Mouse (Mus musculus): ENCODE measurements around the gene Zcchc24. TPM values are rescaled to one million over a fixed set of nuclear protein-coding genes. Genes with fewer than 3 reads are reported as not detected.
"Not testable (repeated sequence)": the region's sequence is repeated elsewhere in the genome, so short reads cannot be mapped to it uniquely, and the experiment has no call there.

The Zcchc24 gene
- 10 to 100 TPM; 56.1 to 59.0 TPM for total RNA-seq (2021)

DNA sequence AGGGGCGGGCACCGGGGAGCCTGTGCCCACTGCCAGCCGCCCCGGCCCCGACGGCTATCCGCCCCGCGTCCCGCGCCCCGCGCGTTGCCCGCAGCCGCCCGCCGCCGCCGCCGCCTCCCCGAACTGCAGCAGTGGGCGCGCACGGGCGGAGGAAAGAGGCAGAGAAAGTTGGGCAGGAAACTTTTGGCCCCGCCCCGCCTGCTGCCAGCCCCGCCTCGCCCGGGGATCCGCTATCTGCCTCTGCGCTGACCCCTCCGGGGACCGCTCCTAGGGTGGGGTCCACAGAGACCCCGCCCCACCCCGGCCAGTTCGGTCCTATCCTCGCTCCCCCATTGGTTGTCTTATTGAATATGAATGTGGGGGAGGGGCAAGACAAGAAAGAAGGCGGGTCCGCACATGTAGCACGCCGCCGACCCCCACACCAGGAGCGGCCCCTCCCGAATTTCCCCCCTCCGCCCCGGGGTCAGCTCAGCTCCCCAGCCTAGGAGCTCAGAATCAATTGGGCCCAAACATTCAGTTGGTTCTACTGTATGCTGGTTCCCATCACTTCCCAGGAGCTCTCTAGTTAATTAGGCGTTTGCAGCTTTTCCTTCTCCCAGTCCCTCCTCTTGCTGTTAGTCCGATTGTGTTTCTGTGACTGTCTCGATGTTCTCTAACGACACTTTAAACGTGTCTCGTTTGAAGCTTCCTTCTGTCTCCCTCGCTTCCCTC, at the start of gene Zcchc24:
Zcchc24 (minus strand) TSS at position 125 of the 711 bp plus-strand sequence.
- peak; percentile 60 to 63 for DNase-seq (ENCODE audit: extremely low spot score in 1 of 2, low spot score in 1 of 2)

DNA sequence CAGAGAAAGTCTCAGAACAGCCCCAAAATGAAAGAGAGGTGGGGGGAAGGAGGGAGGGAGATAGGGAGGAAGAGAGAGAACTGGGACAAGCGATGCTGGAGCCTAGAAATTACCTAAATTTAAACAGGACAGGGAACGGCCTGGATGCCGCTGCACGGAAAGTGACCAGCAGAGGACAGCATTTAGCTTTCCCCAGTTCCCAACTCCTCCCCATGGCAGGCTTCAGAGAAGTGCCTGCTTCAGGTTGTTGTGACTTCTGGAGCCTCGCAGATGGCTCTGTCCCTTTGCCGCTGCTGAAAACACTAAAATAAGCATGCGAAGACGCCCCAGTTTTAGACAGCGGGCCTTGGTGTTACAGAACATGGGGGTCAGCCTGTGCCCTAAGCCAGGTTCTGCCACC, 47.6 kb upstream of the Zcchc24 start:
- peak; percentile 31 to 69 for DNase-seq (ENCODE audit: extremely low spot score in 1 of 2, low spot score in 1 of 2)

DNA sequence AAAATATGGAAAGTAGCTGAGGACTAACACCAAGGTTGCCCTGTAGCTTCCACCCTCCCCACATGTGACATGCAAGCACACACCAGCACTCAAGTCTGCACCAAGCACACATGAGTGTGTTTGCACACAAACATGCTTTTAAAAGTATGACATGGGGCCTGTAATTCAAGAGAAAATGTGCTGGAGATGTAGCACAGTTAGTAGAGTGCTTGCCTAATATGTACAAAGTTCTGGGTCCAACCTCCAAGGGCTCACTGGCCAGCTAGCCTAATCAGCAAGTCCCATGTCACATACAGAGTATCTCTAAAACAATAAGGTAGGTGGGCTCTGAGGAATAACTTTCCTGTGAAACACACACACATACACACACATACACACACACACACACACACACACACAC, 45.3 kb upstream of the Zcchc24 start:
- DNase-seq (ENCODE audit: extremely low spot score in 1 of 2, low spot score in 1 of 2) = no peak

DNA sequence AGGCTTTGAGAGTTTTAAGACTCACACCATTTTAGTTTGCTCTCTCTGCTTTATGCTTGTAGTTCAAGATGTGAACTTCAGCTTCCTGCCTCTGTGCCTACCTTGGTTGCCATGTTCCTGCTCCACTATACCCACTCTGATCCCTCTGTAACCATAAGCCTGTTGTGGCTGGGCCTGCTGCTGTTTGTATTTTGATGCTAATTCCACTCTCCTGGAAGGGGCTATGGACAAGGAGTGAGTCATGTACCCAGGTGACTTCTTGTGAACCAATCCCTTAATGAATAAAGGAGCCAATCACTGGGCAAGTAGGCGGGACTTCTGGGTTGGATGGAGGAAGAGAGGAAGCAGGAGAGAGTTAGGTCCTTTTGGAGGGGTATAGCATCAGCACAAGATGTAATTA, 42.2 kb upstream of the Zcchc24 start:
- not testable (repeated sequence) for DNase-seq (ENCODE audit: extremely low spot score in 1 of 2, low spot score in 1 of 2)

DNA sequence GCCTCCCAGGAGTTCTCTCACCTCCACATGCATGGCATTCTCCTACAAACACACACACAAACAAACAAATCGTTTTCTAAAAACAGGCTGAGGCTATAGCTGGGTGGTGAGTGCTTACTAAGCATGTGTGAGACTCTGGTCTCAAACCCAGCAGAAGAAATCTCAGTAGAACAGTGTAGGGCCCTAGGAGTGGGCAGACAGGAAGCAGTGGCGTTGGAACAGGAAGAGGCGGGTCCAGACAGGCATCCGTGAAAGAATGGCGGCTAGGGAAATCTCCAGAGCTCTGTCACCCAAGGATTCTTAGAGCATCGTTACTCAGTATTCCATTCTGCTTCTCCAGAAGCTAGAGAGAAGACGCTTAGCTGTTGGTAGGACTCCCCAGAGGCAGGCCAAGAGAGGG, 37.7 kb upstream of the Zcchc24 start:
- no peak for DNase-seq (ENCODE audit: extremely low spot score in 1 of 2, low spot score in 1 of 2)

DNA sequence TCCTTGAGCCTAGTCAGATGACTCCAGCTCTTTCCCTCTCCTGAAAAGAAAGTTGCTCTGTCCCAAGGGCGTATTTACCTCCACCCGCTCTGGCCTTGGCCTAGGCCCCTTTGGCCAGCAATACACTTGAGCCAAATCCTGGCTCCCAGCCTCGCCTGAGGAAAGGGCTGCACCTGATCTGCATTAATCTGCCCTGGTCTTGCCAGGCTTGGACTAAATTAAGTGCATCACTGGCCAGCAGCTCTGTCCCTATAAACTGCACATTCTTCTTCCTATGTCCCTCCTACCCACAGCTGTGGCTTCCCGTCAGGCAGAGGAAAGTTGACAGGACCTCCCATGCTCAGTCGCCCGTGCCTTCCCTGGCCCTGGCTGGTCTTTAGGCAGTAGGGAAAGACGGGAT, 37.0 kb upstream of the Zcchc24 start:
- peak in 1 of 2 experiments; percentile 30 for DNase-seq (ENCODE audit: extremely low spot score in 1 of 2, low spot score in 1 of 2)

DNA sequence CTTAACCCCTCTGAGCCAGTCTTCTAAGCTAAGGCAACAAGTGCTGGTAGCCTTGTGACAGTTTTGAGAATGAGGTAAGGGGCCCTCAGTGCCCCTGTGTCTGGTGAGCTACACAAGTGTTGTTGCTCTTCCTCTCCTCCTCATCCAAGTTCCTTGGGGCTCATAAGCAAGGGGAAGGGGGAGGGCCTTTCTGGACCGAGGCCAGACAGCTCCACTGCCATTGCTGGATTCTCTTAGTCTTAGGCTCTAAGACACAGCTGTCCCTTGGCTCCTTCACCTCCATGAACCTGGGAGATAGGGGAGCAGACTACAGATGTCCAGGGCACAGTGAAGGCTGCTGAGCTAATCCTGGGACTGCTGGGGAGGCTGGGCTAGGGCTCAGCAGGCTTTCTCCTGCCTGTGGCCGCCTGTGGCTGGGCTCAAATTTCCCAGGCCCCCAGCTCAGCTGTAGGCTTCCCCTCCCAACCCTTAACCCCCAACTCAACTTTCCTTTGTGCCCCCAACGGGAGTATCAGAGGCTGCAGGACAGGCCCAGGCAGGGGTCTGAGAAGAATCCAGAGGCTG, 34.5 kb upstream of the Zcchc24 start:
- no peak for DNase-seq (ENCODE audit: extremely low spot score in 1 of 2, low spot score in 1 of 2)

DNA sequence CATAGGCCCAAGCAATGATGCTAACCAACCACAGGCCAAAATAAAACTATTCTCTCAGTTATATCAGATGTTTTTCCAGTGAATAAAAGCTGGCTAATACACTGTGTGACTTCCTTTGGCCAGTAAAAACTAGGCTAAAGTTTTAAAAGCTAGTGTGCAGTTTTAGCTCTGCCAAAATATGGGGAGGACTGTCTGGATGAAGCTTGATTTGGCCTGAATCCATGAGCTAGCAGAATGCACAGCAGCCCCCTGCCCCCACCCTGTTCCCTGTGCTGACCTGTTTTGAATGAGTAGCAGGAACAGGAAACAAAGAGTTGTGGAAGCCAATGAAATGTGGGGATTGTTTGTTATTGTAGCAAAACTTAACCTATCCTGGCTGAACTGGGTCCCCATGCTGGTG, 33.7 kb upstream of the Zcchc24 start:
- no peak for DNase-seq (ENCODE audit: extremely low spot score in 1 of 2, low spot score in 1 of 2)

DNA sequence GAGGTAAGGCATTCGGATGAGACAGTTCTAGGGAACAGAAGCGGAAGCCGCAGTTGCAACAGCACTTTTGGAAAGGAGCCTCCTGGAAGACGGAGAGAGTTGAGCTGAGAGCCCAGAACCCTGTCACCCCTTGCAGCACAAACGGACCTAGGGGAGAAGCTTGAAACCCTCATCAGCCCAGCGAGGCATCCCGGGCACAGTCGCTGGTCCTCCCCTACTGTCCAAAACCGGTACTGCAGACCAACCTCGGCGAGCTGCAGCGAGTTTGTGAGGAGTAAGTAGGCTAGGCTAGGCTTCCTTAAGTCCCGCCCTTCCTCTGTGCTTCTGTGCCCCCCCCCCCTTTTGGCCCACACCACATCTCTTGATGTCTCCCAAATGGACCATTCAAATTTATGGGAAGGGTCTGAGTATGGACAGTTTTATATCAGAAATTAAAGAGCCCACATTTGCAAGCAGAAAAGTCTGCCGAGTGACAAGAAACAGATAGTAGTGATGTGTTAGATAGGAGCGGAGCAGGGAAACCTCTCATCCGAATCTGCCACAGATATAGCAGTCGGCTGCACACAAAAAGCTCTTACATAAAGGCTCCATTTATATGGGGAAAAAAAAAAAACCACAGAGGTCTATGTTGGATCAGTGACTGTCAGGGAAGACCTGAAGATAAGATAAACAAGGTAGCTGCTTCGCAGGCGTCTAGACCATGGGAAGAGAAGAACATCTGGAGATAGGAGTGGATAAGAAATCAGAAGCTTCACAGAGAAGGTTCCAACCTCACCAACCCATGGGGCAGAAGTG, 31.5 kb upstream of the Zcchc24 start:
- peak; percentile 83 to 96 for DNase-seq (ENCODE audit: extremely low spot score in 1 of 2, low spot score in 1 of 2)

DNA sequence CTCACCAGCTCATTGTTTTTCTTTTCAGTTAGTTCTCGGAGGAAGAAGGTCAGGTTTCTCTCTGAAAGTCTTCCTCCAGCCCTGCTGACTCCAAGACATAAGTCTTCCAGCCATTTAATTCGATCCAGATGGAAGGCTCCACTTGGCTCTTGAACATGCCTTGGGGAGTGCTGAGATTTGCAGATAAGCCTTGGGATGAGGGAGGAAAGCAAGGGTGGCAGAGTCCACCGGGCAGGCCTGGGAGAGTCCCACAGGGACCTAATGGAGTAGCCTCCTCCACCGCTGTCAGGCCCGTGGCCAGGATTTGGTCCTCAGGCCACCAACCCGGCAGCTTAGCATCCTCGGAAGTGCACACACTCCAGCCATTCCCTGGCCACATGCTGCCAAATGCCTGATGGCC, 27.8 kb upstream of the Zcchc24 start:
- no peak for DNase-seq (ENCODE audit: extremely low spot score in 1 of 2, low spot score in 1 of 2)

DNA sequence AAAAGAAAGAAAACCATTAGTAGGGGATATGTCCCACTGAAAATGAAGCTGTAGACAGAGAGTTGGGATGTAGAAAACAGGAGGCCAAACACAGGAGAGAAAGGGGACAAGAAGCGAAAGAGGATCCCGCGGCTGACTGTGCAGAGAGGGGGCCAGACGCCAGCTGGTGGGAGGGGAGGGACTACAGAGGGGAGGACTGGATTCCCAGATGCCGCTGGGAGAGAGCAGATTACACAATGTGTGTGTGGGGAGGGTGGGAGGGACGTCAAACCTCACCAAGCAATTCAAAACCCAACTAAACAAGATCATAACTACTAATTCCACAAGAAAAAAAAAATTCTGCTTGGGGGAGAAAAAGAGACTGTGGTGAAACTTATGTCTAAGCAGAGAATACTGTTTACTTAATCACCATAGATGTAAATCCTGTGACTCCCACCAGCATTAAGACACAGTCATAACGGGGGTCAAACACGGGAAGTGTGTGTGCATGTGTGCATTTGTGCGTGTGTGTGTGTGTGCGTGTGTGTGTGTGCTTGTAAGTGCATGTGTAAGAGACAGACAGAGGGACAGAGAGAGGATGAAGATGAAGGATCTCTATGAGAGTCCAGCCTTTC, 26.8 kb upstream of the Zcchc24 start:
- peak; percentile 29 to 49 for DNase-seq (ENCODE audit: extremely low spot score in 1 of 2, low spot score in 1 of 2)

DNA sequence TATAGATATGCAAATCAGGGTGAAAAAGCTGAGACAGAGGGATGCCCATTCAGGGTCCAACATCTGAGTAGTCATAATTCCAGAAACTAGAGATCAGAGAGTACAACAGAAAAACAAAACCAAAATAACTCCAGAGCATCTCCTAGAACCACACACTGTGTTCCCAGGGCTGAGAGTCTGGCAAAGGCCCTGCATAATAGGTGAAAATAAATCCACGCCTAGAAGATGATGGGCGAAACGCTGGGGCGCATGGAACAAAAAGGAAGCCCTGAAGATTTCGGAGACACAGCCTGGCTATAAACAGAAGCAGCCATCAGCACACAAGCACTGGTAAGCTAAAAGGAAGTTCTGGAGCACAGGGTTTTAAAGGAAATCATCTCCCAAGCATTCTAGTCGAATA, 26.2 kb upstream of the Zcchc24 start:
- no peak for DNase-seq (ENCODE audit: extremely low spot score in 1 of 2, low spot score in 1 of 2)

DNA sequence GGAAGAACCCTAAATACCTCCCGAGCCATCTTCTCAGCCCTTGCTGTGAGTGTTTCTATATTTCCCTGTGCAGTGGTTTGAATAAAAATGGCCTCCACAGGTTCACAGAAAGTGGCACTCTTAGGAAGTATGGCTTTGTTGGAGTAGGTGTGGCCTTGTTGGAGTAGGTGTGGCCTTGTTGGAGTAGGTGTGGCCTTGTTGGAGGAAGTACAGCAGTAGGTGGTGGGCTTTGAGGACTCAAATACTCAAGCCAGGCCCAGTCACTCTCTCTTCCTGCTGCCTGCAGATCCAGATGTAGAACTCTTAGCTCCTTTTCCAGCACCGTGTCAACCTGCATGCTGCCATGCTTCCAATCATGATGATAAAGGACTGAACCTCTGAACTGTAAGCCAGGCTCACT, 25.5 kb upstream of the Zcchc24 start:
- DNase-seq (ENCODE audit: extremely low spot score in 1 of 2, low spot score in 1 of 2) = no peak

DNA sequence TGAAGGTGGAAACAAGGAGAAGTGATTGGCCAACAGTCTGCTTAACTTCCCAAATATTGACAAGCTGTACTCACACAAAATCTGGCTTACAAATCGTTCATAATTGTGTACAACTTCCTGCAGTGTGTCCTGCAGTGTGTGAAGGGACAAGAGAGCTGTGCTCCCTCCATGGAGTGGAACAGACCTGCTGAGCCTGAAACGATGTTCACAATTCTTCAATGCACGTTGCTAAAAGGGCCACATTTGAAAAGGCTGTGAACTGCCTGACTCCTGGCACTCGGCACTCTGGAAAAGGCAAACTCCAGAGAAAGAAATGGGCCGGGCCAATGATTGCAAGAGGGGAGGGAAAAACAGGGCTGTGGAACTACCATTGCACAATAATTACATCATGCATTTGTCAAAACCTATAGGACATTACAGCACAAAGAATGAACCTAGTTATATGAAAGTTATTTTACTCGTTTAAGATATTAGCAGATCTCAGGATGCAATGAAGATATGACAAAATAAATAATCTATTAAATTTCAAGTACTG, 22.0 kb upstream of the Zcchc24 start:
- DNase-seq (ENCODE audit: extremely low spot score in 1 of 2, low spot score in 1 of 2) = no peak

DNA sequence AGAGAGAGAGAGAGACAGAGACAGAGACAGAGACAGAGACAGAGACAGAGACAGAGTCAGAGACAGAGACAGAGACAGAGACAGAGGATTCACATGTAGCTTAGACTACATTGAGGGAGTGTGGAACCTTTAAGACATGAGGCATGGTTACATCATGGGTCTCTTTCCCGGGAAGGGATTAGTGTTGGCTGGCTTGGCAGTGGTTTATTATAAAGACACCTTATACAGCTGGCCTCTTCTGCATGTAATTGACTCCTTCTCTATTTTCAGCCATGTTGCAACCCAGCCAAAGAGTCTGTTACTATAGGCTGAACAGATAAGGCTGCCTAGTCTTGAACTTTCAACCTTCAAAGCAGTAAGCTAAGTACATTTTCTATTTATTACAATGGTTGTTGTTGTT, 21.1 kb upstream of the Zcchc24 start:
- DNase-seq (ENCODE audit: extremely low spot score in 1 of 2, low spot score in 1 of 2) = no peak

DNA sequence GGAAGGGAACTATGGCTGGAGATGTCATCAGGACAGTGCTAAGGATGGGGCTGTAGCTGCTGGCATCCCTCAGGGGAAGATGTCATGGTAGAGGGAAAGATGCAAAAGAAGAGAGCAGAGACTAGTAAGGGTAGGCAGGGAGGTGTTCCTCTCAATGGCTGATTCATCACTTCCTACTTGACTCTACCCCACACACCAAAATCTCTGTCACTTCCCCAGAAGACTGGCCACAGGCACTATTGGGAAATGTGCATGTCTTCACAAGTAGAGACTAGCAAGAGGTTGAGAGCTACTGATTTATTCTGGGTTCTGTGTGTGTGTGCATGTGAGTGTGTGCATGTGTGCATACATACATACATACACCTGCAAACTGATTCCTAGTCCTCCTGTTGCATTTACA, 20.4 kb upstream of the Zcchc24 start:
- DNase-seq (ENCODE audit: extremely low spot score in 1 of 2, low spot score in 1 of 2) = no peak

DNA sequence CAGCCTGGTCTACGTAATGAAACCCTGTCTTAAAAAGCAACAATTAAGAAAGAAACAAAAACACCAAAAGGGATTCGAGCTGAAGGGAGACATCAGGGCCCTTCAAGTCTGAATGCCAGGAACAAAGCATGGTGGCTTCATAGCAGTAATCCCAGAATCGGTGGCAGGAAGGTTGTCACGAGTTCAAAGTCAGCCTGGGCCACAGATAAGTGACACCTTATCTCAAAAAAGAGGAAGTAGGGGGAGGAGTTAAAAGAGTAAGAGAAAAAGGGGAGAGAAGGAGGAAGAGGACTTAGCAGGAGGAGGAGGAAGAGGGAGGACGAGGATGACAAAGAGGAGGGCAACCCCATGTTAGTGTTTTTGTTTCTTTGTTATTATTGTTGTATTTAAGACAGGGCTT, 19.4 kb upstream of the Zcchc24 start:
- no peak for DNase-seq (ENCODE audit: extremely low spot score in 1 of 2, low spot score in 1 of 2)

DNA sequence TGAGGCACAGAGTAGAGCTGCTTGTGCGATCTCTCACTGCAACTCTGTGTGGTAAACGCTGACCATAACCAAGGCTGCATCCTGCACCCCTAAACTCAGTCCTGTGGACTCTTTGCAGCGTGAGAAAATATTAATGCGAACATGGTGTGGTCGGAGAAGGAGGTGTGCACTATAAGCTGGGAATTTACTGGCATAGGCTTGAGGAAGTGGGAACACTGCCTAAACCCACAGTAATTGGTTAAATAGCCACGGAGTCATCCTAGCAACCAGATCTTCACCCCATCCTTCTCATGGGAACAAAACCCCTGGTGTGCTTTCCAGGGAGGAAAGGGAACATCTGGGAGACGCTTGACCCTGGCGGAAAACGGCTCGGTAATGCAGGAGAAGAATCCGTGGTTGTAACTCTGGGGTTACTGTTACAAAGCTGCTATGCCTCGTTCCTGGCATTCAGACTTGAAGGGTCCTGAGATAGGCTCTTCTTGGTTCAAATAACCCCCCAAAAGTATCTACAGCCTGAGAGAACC, 18.6 kb upstream of the Zcchc24 start:
- no peak for DNase-seq (ENCODE audit: extremely low spot score in 1 of 2, low spot score in 1 of 2)

DNA sequence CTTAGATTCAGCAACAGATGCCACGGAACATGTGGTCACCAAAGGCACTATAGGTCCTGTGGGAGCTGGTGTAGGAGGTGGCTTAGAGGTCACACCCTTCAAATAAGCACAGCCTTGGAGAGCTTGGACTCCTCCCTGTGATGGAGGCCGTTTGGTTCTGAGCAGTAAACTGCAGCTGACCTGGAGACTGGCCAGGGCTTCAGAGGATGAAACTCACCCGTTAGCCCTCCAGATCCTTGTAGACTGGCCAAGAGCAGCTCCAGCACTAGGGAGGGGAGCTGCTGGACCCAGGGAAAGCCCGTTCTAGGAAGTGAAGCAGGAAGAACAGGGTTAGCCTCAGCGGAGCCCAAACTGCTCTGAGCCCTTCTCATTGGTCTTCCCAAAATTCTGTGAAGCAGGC, 18.1 kb upstream of the Zcchc24 start:
- no peak for DNase-seq (ENCODE audit: extremely low spot score in 1 of 2, low spot score in 1 of 2)

DNA sequence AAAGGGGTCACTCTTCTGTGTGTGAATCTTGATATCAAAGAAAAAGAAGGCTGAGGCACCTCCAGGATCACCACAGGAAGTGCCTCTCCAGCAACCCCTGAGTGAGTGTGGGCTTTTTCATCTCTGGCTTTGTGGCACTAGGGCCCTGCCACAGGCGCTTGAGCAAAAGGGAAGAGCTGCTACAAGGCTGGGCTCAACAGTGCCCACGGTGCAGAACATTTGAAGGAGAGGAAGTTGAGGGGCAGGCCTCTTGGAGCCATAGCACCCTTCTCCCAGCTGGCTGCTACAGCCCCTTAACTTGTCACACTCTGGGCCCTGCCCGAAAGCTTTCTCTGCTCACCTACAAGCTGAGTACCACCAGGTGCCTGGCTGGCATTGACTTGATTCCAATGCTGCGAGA, 16.4 kb upstream of the Zcchc24 start:
- no peak for DNase-seq (ENCODE audit: extremely low spot score in 1 of 2, low spot score in 1 of 2)

DNA sequence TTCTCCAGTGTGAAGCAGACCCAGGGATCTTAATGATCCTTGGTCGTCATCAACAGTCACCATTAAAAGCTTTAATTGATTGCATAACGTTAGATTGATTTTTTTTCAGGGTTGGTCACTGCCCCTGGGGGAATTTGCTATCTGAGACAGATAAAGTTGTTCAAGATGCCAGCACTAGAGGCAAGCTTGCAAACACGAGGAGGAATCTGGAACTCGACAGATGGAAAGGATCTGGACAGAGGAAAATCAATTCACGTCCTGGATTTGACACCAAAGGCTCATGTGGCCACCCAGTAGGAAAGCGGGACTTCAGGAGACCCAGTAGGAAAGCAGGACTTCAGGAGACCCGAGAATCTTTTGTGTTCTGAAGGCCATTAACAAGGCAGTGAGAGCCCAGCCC, 14.4 kb upstream of the Zcchc24 start:
- DNase-seq (ENCODE audit: extremely low spot score in 1 of 2, low spot score in 1 of 2) = no peak

Data from layer of hippocampus, postnatal 25 days (tissue).